Mouse (Mus musculus): ENCODE results near the gene Tgfbrap1. TPM values are rescaled to one million over a fixed set of nuclear protein-coding genes. Genes with fewer than 3 reads are reported as not detected.
A peak's percentile ranks its signal among the peaks of the same experiment; 100 is the strongest.
"Not testable (repeated sequence)": the region's sequence is repeated elsewhere in the genome, so short reads cannot be mapped to it uniquely, and the experiment has no call there.

Tgfbrap1 gene
- polyA plus RNA-seq, 1 experiment from 2014 or later: 7.5 TPM

GRCm38 (mm10) chr1:43141555-43141961 is 43.1 kb upstream of the Tgfbrap1 start:
- Histone ChIP-seq H3K27ac (replicated peaks in 1 of 2; ENCODE audit: control insufficient read depth in 1 of 2, insufficient read depth in 1 of 2, low read depth in 2 of 2, low read length in 2 of 2) (peak overlapping the region; percentile 62 to 76), H3K4me1 (ENCODE audit: control insufficient read depth in 2 of 2, insufficient read depth in 2 of 2, low read length in 2 of 2) (peaks cover 24 to 63% of the 10 kb centered on the region in 2 experiments), H3K9me3 (ENCODE audit: control insufficient read depth, low read length) (no peaks in the 10 kb centered on the region), H3K4me3 (ENCODE audit: control insufficient read depth in 1 of 2, insufficient read depth in 1 of 2, low read depth in 1 of 2, low read length in 2 of 2) (no peak overlapping the region), H3K9ac (ENCODE audit: low read length) (peak overlapping the region; percentile 38; the same call in 1 of the 2 replicates), H3K4me2 (ENCODE audit: low read length) (0 out of 2 replicates have a peak overlapping the region, but pooled peaks have one; percentile 3), H3K27me3 (ENCODE audit: control insufficient read depth, insufficient read depth, low read length) (no peaks in the 10 kb centered on the region), H3K36me3 (ENCODE audit: control insufficient read depth, insufficient read depth, low read length) (peaks cover 94% of the 10 kb centered on the region)
- 27% methylated on average over 11 of the region's 11 CpGs for WGBS
- ATAC-seq (ENCODE audit: insufficient number of reproducible peaks, insufficient read depth, low FRiP score, low read depth): no peak

DNA sequence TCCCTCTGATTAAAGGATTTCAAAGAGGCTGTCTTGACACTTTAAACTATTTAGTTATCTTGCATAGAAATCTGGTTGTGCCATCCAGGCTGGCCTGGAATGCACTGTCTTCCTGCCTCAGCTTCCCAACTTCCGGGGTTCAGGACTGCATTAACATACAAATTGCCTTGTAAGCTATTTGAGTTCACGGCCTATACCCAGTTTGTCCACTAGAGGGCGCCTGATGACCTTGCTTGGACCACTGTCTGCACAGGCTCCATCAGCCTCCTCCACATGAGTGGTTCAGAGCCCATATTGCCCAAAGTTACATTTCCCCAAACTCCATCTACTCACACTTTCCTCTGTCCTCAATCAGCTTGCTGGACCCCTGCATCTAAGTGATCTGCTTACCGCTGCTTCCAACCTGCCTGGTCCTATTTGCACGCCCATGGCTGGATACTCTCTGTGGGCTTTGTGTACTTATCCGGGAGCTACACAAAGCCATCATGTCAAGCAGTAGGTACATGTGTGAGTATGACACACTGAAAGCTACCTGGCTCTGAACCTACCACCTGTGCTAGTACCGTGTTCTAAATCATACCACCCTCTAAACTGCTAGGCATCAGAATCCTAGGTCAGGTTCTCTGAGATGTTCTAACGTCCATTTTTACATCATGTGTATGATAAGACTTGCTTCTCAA is 41.3 kb upstream of the Tgfbrap1 start:
- Histone ChIP-seq H3K9ac (ENCODE audit: low read length) (no peak overlapping the region), H3K9me3 (ENCODE audit: control insufficient read depth, low read length) (no peaks in the 10 kb centered on the region), H3K27ac (replicated peaks in 1 of 2; ENCODE audit: control insufficient read depth in 1 of 2, insufficient read depth in 1 of 2, low read depth in 2 of 2, low read length in 2 of 2) (peak overlapping the region; percentile 28 to 49; a peak in 2 of 4 replicates), H3K4me1 (ENCODE audit: control insufficient read depth in 2 of 2, insufficient read depth in 2 of 2, low read length in 2 of 2) (peaks cover 20 to 45% of the 10 kb centered on the region in 2 experiments), H3K4me2 (ENCODE audit: low read length) (no peak overlapping the region), H3K27me3 (ENCODE audit: control insufficient read depth, insufficient read depth, low read length) (no peaks in the 10 kb centered on the region), H3K4me3 (ENCODE audit: control insufficient read depth in 1 of 2, insufficient read depth in 1 of 2, low read depth in 1 of 2, low read length in 2 of 2) (no peak overlapping the region), H3K36me3 (ENCODE audit: control insufficient read depth, insufficient read depth, low read length) (peaks cover 94% of the 10 kb centered on the region)
- ATAC-seq (ENCODE audit: insufficient number of reproducible peaks, insufficient read depth, low FRiP score, low read depth): peak; percentile 48; the same call in 1 of the 2 replicates
- 45% methylated on average over 8 of the region's 8 CpGs for WGBS

DNA sequence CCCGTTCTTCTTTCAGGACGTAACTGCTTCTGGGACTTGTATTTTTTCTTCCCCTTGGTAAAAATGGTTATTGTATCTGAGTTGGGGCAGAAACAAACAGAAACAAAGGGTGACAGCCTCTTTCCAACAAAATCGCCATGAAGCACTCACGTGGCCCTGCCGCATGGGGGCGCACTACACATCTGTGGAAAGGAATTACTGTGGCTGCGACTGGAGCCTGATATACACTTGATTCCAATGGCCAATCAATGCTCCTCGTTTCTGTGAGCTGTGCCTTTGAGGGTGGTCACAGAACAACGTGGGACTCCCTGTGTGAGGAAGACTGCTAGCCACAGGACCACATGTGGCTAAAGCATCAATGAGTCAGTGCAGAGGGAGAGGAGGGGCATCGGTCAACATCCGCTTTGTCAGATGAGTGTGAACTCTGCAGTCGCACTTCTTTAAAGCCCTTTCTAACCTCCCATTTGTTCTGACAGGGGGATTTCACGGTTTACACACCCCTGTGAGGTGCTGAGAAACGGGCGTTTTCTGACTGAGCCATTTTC is 39.9 kb upstream of the Tgfbrap1 start:
- no peak overlapping the region for H3K4me3 ChIP-seq (ENCODE audit: control insufficient read depth in 1 of 2, insufficient read depth in 1 of 2, low read depth in 1 of 2, low read length in 2 of 2)
- H3K9ac ChIP-seq (ENCODE audit: low read length): no peak overlapping the region
- H3K4me1 ChIP-seq (ENCODE audit: control insufficient read depth in 2 of 2, insufficient read depth in 2 of 2, low read length in 2 of 2): peaks cover 14 to 40% of the 10 kb centered on the region in 2 experiments
- no peak for ATAC-seq (ENCODE audit: insufficient number of reproducible peaks, insufficient read depth, low FRiP score, low read depth)
- H3K36me3 ChIP-seq (ENCODE audit: control insufficient read depth, insufficient read depth, low read length): peaks cover 94% of the 10 kb centered on the region
- no peaks in the 10 kb centered on the region for H3K9me3 ChIP-seq (ENCODE audit: control insufficient read depth, low read length)
- no peaks in the 10 kb centered on the region for H3K27me3 ChIP-seq (ENCODE audit: control insufficient read depth, insufficient read depth, low read length)
- WGBS: 72% methylated on average over 15 of the region's 15 CpGs
- no peak overlapping the region for H3K4me2 ChIP-seq (ENCODE audit: low read length)
- no peak overlapping the region for H3K27ac ChIP-seq (replicated peaks in 1 of 2; ENCODE audit: control insufficient read depth in 1 of 2, insufficient read depth in 1 of 2, low read depth in 2 of 2, low read length in 2 of 2)

DNA sequence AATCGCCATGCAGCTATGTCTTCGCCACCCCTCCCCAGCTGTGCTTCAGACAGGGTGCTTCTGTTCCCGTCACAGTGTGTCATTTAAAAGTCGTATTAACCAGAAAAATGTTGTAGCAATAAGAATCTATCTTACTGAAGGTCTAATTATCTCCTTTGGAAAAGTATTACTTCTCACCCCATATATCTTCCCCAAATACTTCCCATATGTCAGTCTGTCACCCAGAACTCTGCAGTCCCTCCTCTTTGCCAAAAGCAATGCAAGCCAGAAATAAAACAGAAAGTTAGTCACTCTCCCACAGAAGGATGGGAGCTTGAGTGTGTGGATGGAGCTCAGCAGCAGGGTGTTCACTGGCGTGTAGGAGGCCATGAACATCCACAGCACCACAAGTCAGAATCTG is 38.9 kb upstream of the Tgfbrap1 start:
- WGBS: 88% methylated on average over 5 of the region's 5 CpGs
- no peak overlapping the region for H3K4me3 ChIP-seq (ENCODE audit: control insufficient read depth in 1 of 2, insufficient read depth in 1 of 2, low read depth in 1 of 2, low read length in 2 of 2)
- H3K9ac ChIP-seq (ENCODE audit: low read length): no peak overlapping the region
- H3K4me1 ChIP-seq (ENCODE audit: control insufficient read depth in 2 of 2, insufficient read depth in 2 of 2, low read length in 2 of 2): peaks cover 14 to 30% of the 10 kb centered on the region in 2 experiments
- H3K27ac ChIP-seq (replicated peaks in 1 of 2; ENCODE audit: control insufficient read depth in 1 of 2, insufficient read depth in 1 of 2, low read depth in 2 of 2, low read length in 2 of 2): no peak overlapping the region
- H3K36me3 ChIP-seq (ENCODE audit: control insufficient read depth, insufficient read depth, low read length): peaks cover 96% of the 10 kb centered on the region
- no peak for ATAC-seq (ENCODE audit: insufficient number of reproducible peaks, insufficient read depth, low FRiP score, low read depth)
- H3K27me3 ChIP-seq (ENCODE audit: control insufficient read depth, insufficient read depth, low read length): no peaks in the 10 kb centered on the region
- no peak overlapping the region for H3K4me2 ChIP-seq (ENCODE audit: low read length)
- H3K9me3 ChIP-seq (ENCODE audit: control insufficient read depth, low read length): no peaks in the 10 kb centered on the region

GRCm38 (mm10) chr1:43136488-43137029 is 38.1 kb upstream of the Tgfbrap1 start:
- H3K4me2 ChIP-seq (ENCODE audit: low read length): not testable (repeated sequence)
- WGBS: 89% methylated on average over 2 of the region's 2 CpGs

GRCm38 (mm10) chr1:43131591-43131990 is 33.2 kb upstream of the Tgfbrap1 start:
- no peaks in the 10 kb centered on the region for H3K27me3 ChIP-seq (ENCODE audit: control insufficient read depth, insufficient read depth, low read length)
- H3K4me1 ChIP-seq (ENCODE audit: control insufficient read depth in 2 of 2, insufficient read depth in 2 of 2, low read length in 2 of 2): peaks cover 10 to 41% of the 10 kb centered on the region in 2 experiments
- no peaks in the 10 kb centered on the region for H3K9me3 ChIP-seq (ENCODE audit: control insufficient read depth, low read length)
- WGBS: 84% methylated on average over 9 of the region's 9 CpGs
- no peak overlapping the region for H3K4me3 ChIP-seq (ENCODE audit: control insufficient read depth in 1 of 2, insufficient read depth in 1 of 2, low read depth in 1 of 2, low read length in 2 of 2)
- no peak for ATAC-seq (ENCODE audit: insufficient number of reproducible peaks, insufficient read depth, low FRiP score, low read depth)
- H3K9ac ChIP-seq (ENCODE audit: low read length): no peak overlapping the region
- no peak overlapping the region for H3K4me2 ChIP-seq (ENCODE audit: low read length)
- peaks cover 93% of the 10 kb centered on the region for H3K36me3 ChIP-seq (ENCODE audit: control insufficient read depth, insufficient read depth, low read length)
- H3K27ac ChIP-seq (replicated peaks in 1 of 2; ENCODE audit: control insufficient read depth in 1 of 2, insufficient read depth in 1 of 2, low read depth in 2 of 2, low read length in 2 of 2): no peak overlapping the region

More at GRCm38 (mm10) chr1:43136488-43137029, 38.1 kb upstream of the Tgfbrap1 start:
- H3K36me3 ChIP-seq (ENCODE audit: control insufficient read depth, insufficient read depth, low read length): peaks cover 94% of the 10 kb centered on the region
- not testable (repeated sequence) for H3K27ac ChIP-seq (replicated peaks in 1 of 2; ENCODE audit: control insufficient read depth in 1 of 2, insufficient read depth in 1 of 2, low read depth in 2 of 2, low read length in 2 of 2); H3K27me3 ChIP-seq (ENCODE audit: control insufficient read depth, insufficient read depth, low read length); ATAC-seq (ENCODE audit: insufficient number of reproducible peaks, insufficient read depth, low FRiP score, low read depth); H3K9ac ChIP-seq (ENCODE audit: low read length); H3K4me3 ChIP-seq (ENCODE audit: control insufficient read depth in 1 of 2, insufficient read depth in 1 of 2, low read depth in 1 of 2, low read length in 2 of 2); H3K9me3 ChIP-seq (ENCODE audit: control insufficient read depth, low read length)
- H3K4me1 ChIP-seq (ENCODE audit: control insufficient read depth in 2 of 2, insufficient read depth in 2 of 2, low read length in 2 of 2): peaks cover 7 to 25% of the 10 kb centered on the region in 2 experiments

- 74% methylated on average over 5 of the region's 5 CpGs for WGBS
- H3K4me2 ChIP-seq (ENCODE audit: low read length): no peak overlapping the region
- H3K4me1 ChIP-seq (ENCODE audit: control insufficient read depth in 2 of 2, insufficient read depth in 2 of 2, low read length in 2 of 2): peaks cover 11 to 43% of the 10 kb centered on the region in 2 experiments
- no peaks in the 10 kb centered on the region for H3K27me3 ChIP-seq (ENCODE audit: control insufficient read depth, insufficient read depth, low read length)
- no peak for ATAC-seq (ENCODE audit: insufficient number of reproducible peaks, insufficient read depth, low FRiP score, low read depth)
- H3K36me3 ChIP-seq (ENCODE audit: control insufficient read depth, insufficient read depth, low read length): peaks cover 93% of the 10 kb centered on the region
- no peaks in the 10 kb centered on the region for H3K9me3 ChIP-seq (ENCODE audit: control insufficient read depth, low read length)
- no peak overlapping the region for H3K9ac ChIP-seq (ENCODE audit: low read length)
- no peak overlapping the region for H3K4me3 ChIP-seq (ENCODE audit: control insufficient read depth in 1 of 2, insufficient read depth in 1 of 2, low read depth in 1 of 2, low read length in 2 of 2)
- 0 out of 4 replicates have a peak overlapping the region, but pooled peaks of 1 of the 2 experiments have one; percentile 14 for H3K27ac ChIP-seq (replicated peaks in 1 of 2; ENCODE audit: control insufficient read depth in 1 of 2, insufficient read depth in 1 of 2, low read depth in 2 of 2, low read length in 2 of 2)
Observed at GRCm38 (mm10) chr1:43130219-43130981, 32.0 kb upstream of the Tgfbrap1 start.
